Mouse (Mus musculus) cerebellum, adult 2 months (tissue): ENCODE measurements at regions not wholly inside any gene's neighbourhood (a gene's known extent, or its start where the extent isn't known, plus 50 kb on each side); places are given as distances from the start of the nearest gene placed in this dataset.

Source experiments
- DNase-seq, 2 experiments: peaks; one replicate each; pipeline ENCODE4 v3.0.0; 2021
- H3K27ac ChIP-seq: fragments of 200-500 bp; 2 replicates; pipeline ENCODE4 v1.5.1; 2012; ENCODE audit warnings: low read length, control low read depth, inconsistent platforms; ENCODE audit not compliant: insufficient read depth
- H3K27me3 ChIP-seq: fragments of 200-500 bp; 2 replicates; pipeline ENCODE4 v1.6.1; 2012; ENCODE audit warnings: inconsistent platforms, mild to moderate bottlenecking, low read length, moderate library complexity; ENCODE audit not compliant: control insufficient read depth, insufficient read depth
- H3K4me1 ChIP-seq: fragments of 200-500 bp; 2 replicates; pipeline ENCODE4 v1.6.1; 2011; ENCODE audit warnings: low read length; ENCODE audit not compliant: control insufficient read depth, insufficient read depth
- H3K4me3 ChIP-seq: fragments of 200-500 bp; replicated peaks from 2 replicates; pipeline ENCODE3; 2011; ENCODE audit warnings: mild to moderate bottlenecking, low read depth, low read length, control low read depth; ENCODE audit not compliant: insufficient read depth
- CTCF ChIP-seq: fragments of 200-500 bp; IDR thresholded peaks from 2 replicates; pipeline ENCODE4 v1.5.1; 2011; ENCODE audit warnings: low read depth, mild to moderate bottlenecking, control low read depth, low read length, moderate library complexity, borderline replicate concordance; ENCODE audit not compliant: insufficient read depth
- POLR2A ChIP-seq: fragments of 200-500 bp; IDR thresholded peaks from 2 replicates; pipeline ENCODE4 v1.6.1; 2011; ENCODE audit warnings: low read length, control low read depth, borderline replicate concordance; ENCODE audit not compliant: insufficient read depth
- WGBS: fragments of 180-500 bp; shearing (Covaris S2); methylation state at CpG from one replicate; pipeline ENCODE4 v1.1.7; 2018; 5-methylcytosine and 5-hydroxymethylcytosine counted together

- H3K4me3 ChIP-seq: no peak overlapping the region
- no peak for DNase-seq
- WGBS: 17% methylated on average over 4 of the region's 4 CpGs
- H3K4me1 ChIP-seq: no peaks in the 10 kb centered on the region
- H3K27me3 ChIP-seq: no peaks in the 10 kb centered on the region
- H3K27ac ChIP-seq: no peak overlapping the region
- TF ChIP-seq CTCF (no peak), POLR2A (no peak)
Measured at GRCm38 (mm10) chr3:38553470-38554043, 68.9 kb upstream of the Ankrd50 start.

GRCm38 (mm10) chr3:38547032-38547431, 62.4 kb upstream of the Ankrd50 start:
- no peak for DNase-seq
- TF ChIP-seq CTCF: no peak
- TF ChIP-seq POLR2A: no peak
- no peak overlapping the region for H3K27ac ChIP-seq
- no peak overlapping the region for H3K4me3 ChIP-seq
- 75% methylated on average over 3 of the region's 3 CpGs for WGBS
- no peaks in the 10 kb centered on the region for H3K27me3 ChIP-seq
- H3K4me1 ChIP-seq: no peaks in the 10 kb centered on the region; the same call in 1 of the 2 replicates

DNA sequence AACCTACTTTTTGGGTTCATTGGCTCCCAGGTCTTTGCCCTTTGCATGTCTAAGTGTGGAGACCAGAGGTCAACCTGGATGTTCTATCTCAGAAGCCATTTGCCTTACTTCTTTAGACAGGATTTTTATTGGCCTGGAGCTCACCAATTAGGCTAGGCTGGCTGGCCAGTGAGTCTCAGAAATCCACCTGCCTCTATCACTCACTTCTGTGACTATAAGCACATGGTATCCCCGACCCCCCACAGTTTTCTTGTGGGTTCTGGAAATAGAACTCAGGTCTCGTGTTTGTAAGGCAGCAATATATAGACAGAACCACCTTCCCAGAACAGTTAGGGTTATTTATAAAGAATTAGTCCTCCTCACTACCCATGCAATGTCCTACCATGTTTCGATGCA, 60.9 kb upstream of the Ankrd50 start:
- DNase-seq: no peak
- H3K27ac ChIP-seq: no peak overlapping the region
- 76% methylated on average over 3 of the region's 3 CpGs for WGBS
- no peak overlapping the region for H3K4me3 ChIP-seq
- H3K4me1 ChIP-seq: no peaks in the 10 kb centered on the region; the same call in 1 of the 2 replicates
- H3K27me3 ChIP-seq: no peaks in the 10 kb centered on the region
- TF ChIP-seq POLR2A (no peak), CTCF (no peak)

DNA sequence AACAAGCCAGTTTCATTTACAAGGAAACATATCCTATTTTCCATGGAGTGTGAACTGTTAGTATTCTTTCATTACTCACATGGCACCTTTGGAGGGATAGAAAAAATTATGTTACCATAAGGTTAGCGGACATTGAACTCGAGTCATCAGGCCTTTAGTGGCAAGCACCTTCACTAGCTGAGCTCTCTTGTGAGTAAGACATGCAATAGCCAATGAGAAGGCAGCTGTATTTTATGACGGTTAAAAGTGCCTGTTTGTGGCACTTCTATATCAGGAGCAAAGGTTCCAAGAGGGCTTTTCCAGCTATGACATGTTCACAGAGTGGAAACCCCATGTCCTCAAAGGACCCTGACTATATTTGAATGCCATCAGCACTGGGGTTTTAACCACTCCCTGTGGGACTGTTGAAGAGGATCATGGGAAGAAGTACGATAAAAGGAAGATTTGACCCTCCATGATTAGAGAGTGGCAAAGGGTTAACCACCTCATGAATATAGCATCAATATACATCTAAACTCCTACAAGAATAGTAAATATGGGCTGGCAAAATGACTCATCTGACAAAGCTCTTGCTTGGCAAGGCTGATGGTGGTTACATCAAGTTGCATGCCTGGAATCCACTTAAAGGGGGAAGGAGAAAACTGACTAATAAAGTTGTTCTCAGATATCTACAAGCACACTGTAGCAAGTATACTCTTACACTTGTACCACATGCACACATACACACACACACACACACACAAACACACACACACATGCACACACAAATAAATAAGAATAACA, 60.3 kb upstream of the Ankrd50 start:
- no peak for DNase-seq
- H3K27me3 ChIP-seq: no peaks in the 10 kb centered on the region
- WGBS: 92% methylated on average over 4 of the region's 4 CpGs
- H3K27ac ChIP-seq: no peak overlapping the region
- no peaks in the 10 kb centered on the region; the same call in 1 of the 2 replicates for H3K4me1 ChIP-seq
- H3K4me3 ChIP-seq: no peak overlapping the region
- TF ChIP-seq CTCF (no peak), POLR2A (no peak)

DNA sequence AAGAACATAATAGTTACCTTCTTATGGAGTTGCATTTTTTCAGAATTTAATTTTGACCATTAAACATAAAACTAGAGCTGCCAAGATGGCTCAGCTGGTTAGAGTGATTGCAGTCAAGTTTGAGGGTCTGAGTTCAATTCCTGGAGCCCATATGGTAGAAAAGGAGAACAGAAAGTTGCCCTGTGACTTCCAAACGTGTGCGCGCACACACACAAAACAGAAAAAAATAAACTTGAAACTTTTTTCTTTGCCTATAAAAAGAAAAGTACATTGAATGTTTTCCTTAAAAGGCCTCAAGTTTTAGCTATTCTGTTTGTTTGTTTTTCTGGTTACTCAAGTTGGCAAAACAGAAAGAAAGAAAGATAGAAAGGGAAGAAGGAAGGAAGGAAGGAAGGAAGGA, 59.2 kb upstream of the Ankrd50 start:
- no peak for TF ChIP-seq CTCF
- no peaks in the 10 kb centered on the region for H3K27me3 ChIP-seq
- no peak overlapping the region for H3K27ac ChIP-seq
- H3K4me3 ChIP-seq: no peak overlapping the region
- H3K4me1 ChIP-seq: no peaks in the 10 kb centered on the region; the same call in 1 of the 2 replicates
- DNase-seq: no peak
- 96% methylated on average over 3 of the region's 3 CpGs for WGBS

DNA sequence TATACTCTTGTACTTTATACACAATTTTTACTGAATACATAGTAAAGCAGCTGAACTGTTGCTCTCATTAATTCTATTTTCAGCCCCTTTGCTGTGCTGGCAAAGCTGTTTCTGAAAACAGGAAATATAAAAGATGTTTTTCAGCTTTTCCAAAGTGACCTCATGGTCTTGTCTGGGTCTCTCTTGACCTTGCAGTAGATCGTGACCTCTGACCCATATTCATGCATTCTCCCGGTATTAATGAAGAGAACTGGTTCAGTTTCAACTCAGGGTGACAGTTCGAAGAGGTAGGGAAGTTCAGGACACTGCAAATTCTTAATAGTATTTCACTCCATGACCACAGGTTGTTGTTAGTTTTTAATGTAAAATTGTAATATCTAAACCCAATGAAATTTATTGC, 56.7 kb upstream of the Ankrd50 start:
- WGBS: 75% methylated on average over 3 of the region's 3 CpGs
- Histone ChIP-seq H3K4me1 (no peaks in the 10 kb centered on the region; the same call in 1 of the 2 replicates), H3K27me3 (no peaks in the 10 kb centered on the region), H3K27ac (no peak overlapping the region), H3K4me3 (no peak overlapping the region)
- TF ChIP-seq CTCF: no peak
- TF ChIP-seq POLR2A: no peak
- no peak for DNase-seq

DNA sequence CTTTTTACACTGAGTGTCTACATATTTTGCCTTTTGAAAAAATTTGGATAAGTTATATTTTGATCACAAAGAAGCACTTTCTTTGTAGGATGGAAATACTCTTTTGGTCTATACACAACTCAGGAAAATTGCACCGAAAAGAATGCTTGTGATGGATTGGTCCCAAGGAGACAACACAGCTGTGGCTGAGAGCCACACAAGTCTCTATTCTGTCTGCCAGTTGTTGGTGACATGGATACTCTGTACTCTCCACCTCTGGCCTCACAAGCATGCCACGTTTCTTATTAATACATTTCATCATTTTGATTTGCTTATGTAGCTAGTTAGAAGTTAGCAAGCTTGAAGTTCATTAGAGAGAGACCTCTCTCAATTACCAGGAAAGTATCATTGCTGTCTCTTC, 53.7 kb upstream of the Ankrd50 start:
- 79% methylated on average over 2 of the region's 2 CpGs for WGBS
- Histone ChIP-seq H3K4me1 (no peaks in the 10 kb centered on the region; the same call in 1 of the 2 replicates), H3K4me3 (no peak overlapping the region), H3K27ac (no peak overlapping the region), H3K27me3 (no peaks in the 10 kb centered on the region)
- DNase-seq: no peak
- TF ChIP-seq POLR2A: no peak
- TF ChIP-seq CTCF: no peak

DNA sequence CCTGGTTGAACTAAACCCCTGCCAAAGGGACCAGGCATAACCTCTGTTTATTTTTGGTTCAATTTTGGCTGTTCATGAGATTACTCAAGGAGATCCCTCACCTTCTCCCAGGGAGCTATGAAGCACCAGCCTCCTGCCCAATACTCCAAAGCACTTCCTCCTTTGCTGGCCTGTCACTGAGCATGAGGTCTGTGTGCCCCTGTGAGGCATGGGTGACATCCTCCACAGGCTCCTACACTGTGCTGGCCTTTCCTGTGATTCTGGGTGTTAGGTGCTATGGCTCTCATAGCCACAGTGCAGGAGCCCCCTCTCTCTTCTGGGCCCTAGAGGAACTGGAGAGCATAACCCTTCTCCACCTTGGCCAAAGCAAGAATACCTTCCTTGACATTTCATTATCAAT, 53.1 kb upstream of the Ankrd50 start:
- Histone ChIP-seq H3K27ac (no peak overlapping the region), H3K27me3 (no peaks in the 10 kb centered on the region), H3K4me1 (no peaks in the 10 kb centered on the region), H3K4me3 (no peak overlapping the region)
- DNase-seq: no peak
- TF ChIP-seq CTCF: no peak
